Mouse (Mus musculus): ENCODE data around the gene Kdm2b. TPM values are rescaled to one million over a fixed set of nuclear protein-coding genes. Genes with fewer than 3 reads are reported as not detected.

The Kdm2b gene
- polyA plus RNA-seq, 1 experiment: 24.2 TPM

GRCm38 (mm10) chr5:123017504-123017903 lies 27.9 kb upstream of the Kdm2b start:
- peaks cover 2% of the 10 kb centered on the region for H3K4me1 ChIP-seq (ENCODE audit: control insufficient read depth, insufficient read depth, low read length)
- TF ChIP-seq CTCF (IDR thresholded peaks at IDR 0.05; ENCODE audit: control insufficient read depth, insufficient read depth, low read length) (no peak), POLR2A (IDR thresholded peaks at IDR 0.05; ENCODE audit: borderline replicate concordance, control insufficient read depth, low read depth, low read length) (no peak)
- peak overlapping the region; percentile 11; the same call in 1 of the 2 replicates for H3K27ac ChIP-seq (ENCODE audit: control insufficient read depth, insufficient read depth, low read depth, low read length, poor library complexity)
- WGBS: 29% methylated on average over 4 of the region's 4 CpGs
- H3K4me3 ChIP-seq (replicated peaks; ENCODE audit: control insufficient read depth, low read depth, low read length): peak overlapping the region; percentile 41

GRCm38 (mm10) chr5:123015915-123016314 lies 26.3 kb upstream of the Kdm2b start:
- 5% methylated on average over 8 of the region's 8 CpGs for WGBS
- H3K27ac ChIP-seq (ENCODE audit: control insufficient read depth, insufficient read depth, low read depth, low read length, poor library complexity): peak overlapping the region; percentile 95
- no peak for TF ChIP-seq POLR2A (IDR thresholded peaks at IDR 0.05; ENCODE audit: borderline replicate concordance, control insufficient read depth, low read depth, low read length)
- H3K4me1 ChIP-seq (ENCODE audit: control insufficient read depth, insufficient read depth, low read length): peaks cover 2% of the 10 kb centered on the region
- H3K4me3 ChIP-seq (replicated peaks; ENCODE audit: control insufficient read depth, low read depth, low read length): peak overlapping the region; percentile 78

GRCm38 (mm10) chr5:123014753-123015701 lies 25.4 kb upstream of the Kdm2b start, which contains the start of gene Orai1:
TSS of gene Orai1 (plus strand) at chr5:123015074.
- H3K27ac ChIP-seq (ENCODE audit: control insufficient read depth, insufficient read depth, low read depth, low read length, poor library complexity): peak within 1 kb of the TSS; percentile 95
- peak within 1 kb of the TSS; percentile 78 for H3K4me3 ChIP-seq (replicated peaks; ENCODE audit: control insufficient read depth, low read depth, low read length)
- H3K4me1 ChIP-seq (ENCODE audit: control insufficient read depth, insufficient read depth, low read length): peaks cover 2% of the 10 kb centered on the region
- TF ChIP-seq CTCF (IDR thresholded peaks at IDR 0.05; ENCODE audit: control insufficient read depth, insufficient read depth, low read length) (0 out of 2 replicates have a peak, but pooled peaks have one; percentile 7), POLR2A (IDR thresholded peaks at IDR 0.05; ENCODE audit: borderline replicate concordance, control insufficient read depth, low read depth, low read length) (peak; percentile 81)
- WGBS: under 1% methylated on average over 106 of the region's 106 CpGs

- no peak overlapping the region for H3K27ac ChIP-seq (ENCODE audit: control insufficient read depth, insufficient read depth, low read depth, low read length, poor library complexity)
- 53% methylated on average over 9 of the region's 9 CpGs for WGBS
- H3K4me1 ChIP-seq (ENCODE audit: control insufficient read depth, insufficient read depth, low read length): peaks cover 2% of the 10 kb centered on the region
Observed at GRCm38 (mm10) chr5:123013599-123014315, 24.1 kb upstream of the Kdm2b start.

GRCm38 (mm10) chr5:123011705-123012104 lies 22.1 kb upstream of the Kdm2b start:
- H3K4me1 ChIP-seq (ENCODE audit: control insufficient read depth, insufficient read depth, low read length): peaks cover 2% of the 10 kb centered on the region
- H3K4me3 ChIP-seq (replicated peaks; ENCODE audit: control insufficient read depth, low read depth, low read length): no peak overlapping the region
- no peak overlapping the region for H3K27ac ChIP-seq (ENCODE audit: control insufficient read depth, insufficient read depth, low read depth, low read length, poor library complexity)
- WGBS: 86% methylated on average over 9 of the region's 9 CpGs
- no peak for TF ChIP-seq POLR2A (IDR thresholded peaks at IDR 0.05; ENCODE audit: borderline replicate concordance, control insufficient read depth, low read depth, low read length)
- no peak for TF ChIP-seq CTCF (IDR thresholded peaks at IDR 0.05; ENCODE audit: control insufficient read depth, insufficient read depth, low read length)

More at GRCm38 (mm10) chr5:123013599-123014315, 24.1 kb upstream of the Kdm2b start:
- H3K4me3 ChIP-seq (replicated peaks; ENCODE audit: control insufficient read depth, low read depth, low read length): no peak overlapping the region
- TF ChIP-seq CTCF (IDR thresholded peaks at IDR 0.05; ENCODE audit: control insufficient read depth, insufficient read depth, low read length) (peak; percentile 64), POLR2A (IDR thresholded peaks at IDR 0.05; ENCODE audit: borderline replicate concordance, control insufficient read depth, low read depth, low read length) (no peak)

- H3K4me1 ChIP-seq (ENCODE audit: control insufficient read depth, insufficient read depth, low read length): peaks cover 2% of the 10 kb centered on the region
- TF ChIP-seq CTCF (IDR thresholded peaks at IDR 0.05; ENCODE audit: control insufficient read depth, insufficient read depth, low read length): peak; percentile 33; the same call in 1 of the 2 replicates
- TF ChIP-seq POLR2A (IDR thresholded peaks at IDR 0.05; ENCODE audit: borderline replicate concordance, control insufficient read depth, low read depth, low read length): no peak
- WGBS: 87% methylated on average over 6 of the region's 6 CpGs
- no peak overlapping the region for H3K4me3 ChIP-seq (replicated peaks; ENCODE audit: control insufficient read depth, low read depth, low read length)
- H3K27ac ChIP-seq (ENCODE audit: control insufficient read depth, insufficient read depth, low read depth, low read length, poor library complexity): no peak overlapping the region
Observed at GRCm38 (mm10) chr5:123010806-123011205, 21.2 kb upstream of the Kdm2b start.

- TF ChIP-seq CTCF (IDR thresholded peaks at IDR 0.05; ENCODE audit: control insufficient read depth, insufficient read depth, low read length): no peak
- TF ChIP-seq POLR2A (IDR thresholded peaks at IDR 0.05; ENCODE audit: borderline replicate concordance, control insufficient read depth, low read depth, low read length): no peak
- whole genome bisulfite sequencing: 89% methylated on average over 11 of the region's 11 CpGs
- Histone ChIP-seq H3K4me3 (replicated peaks; ENCODE audit: control insufficient read depth, low read depth, low read length) (no peak overlapping the region), H3K27ac (ENCODE audit: control insufficient read depth, insufficient read depth, low read depth, low read length, poor library complexity) (no peak overlapping the region), H3K4me1 (ENCODE audit: control insufficient read depth, insufficient read depth, low read length) (peaks cover 2% of the 10 kb centered on the region)
Observed at GRCm38 (mm10) chr5:123009873-123010272, 20.2 kb upstream of the Kdm2b start.
